Mouse (Mus musculus) brain, embryonic 14.5 days (tissue): ENCODE results near the gene Trappc3.

Source experiments
- CTCF ChIP-seq: fragments of 200-500 bp; IDR thresholded peaks from 2 replicates; pipeline ENCODE4 v1.5.1; 2012; ENCODE audit warnings: inconsistent platforms, mild to moderate bottlenecking, moderate library complexity, borderline replicate concordance; ENCODE audit not compliant: insufficient read depth, insufficient read length; ENCODE audit errors: extremely low read depth
- POLR2A ChIP-seq: fragments of 200-500 bp; IDR thresholded peaks from 2 replicates; pipeline ENCODE4 v1.6.1; 2012; ENCODE audit warnings: mild to moderate bottlenecking, inconsistent platforms, borderline replicate concordance; ENCODE audit not compliant: poor library complexity, insufficient read depth, insufficient read length, severe bottlenecking; ENCODE audit errors: extremely low read depth

GRCm38 (mm10) chr4:126226640-126227039, 35.5 kb upstream of the Trappc3 start:
- TF ChIP-seq POLR2A (no peak), CTCF (no peak)
